Mouse (Mus musculus) ES-Bruce4 (cell line): ENCODE results near the gene C1qb.

ENCODE experiments used
- CTCF ChIP-seq: IDR thresholded peaks from one replicate; pipeline ENCODE4 v1.8.1; 2011; ENCODE audit warnings: low read depth, low read length
- EP300 ChIP-seq: IDR thresholded peaks from 2 replicates; pipeline ENCODE4 v1.6.1; 2011; ENCODE audit warnings: low read depth, low read length; ENCODE audit not compliant: insufficient read depth
- POLR2A ChIP-seq: IDR thresholded peaks from one replicate; pipeline ENCODE4 v1.8.1; 2011; ENCODE audit warnings: low read length; ENCODE audit not compliant: insufficient read depth

GRCm38 (mm10) chr4:136898637-136899036 is 12.7 kb upstream of the C1qb start, which contains the start of gene C1qa:
- no peak for TF ChIP-seq POLR2A
- no peak for TF ChIP-seq CTCF
- TF ChIP-seq EP300, result no peak
